Mouse (Mus musculus) gastrocnemius, adult 2 months (tissue): ENCODE measurements around the gene Etv6. TPM values are rescaled to one million over a fixed set of nuclear protein-coding genes. Genes with fewer than 3 reads are reported as not detected.

Experiments
- DNase-seq: peaks from one replicate; pipeline ENCODE4 v3.0.0; 2022
- H3K27ac ChIP-seq: fragments of 200-600 bp; 2 replicates; pipeline ENCODE4 v1.8.1; 2022; ENCODE audit warnings: mild to moderate bottlenecking
- H3K4me3 ChIP-seq: fragments of 200-600 bp; 2 replicates; pipeline ENCODE4 v1.8.1; 2022; ENCODE audit warnings: mild to moderate bottlenecking, moderate library complexity
- CTCF ChIP-seq: fragments of 200-600 bp; IDR thresholded peaks from 2 replicates; pipeline ENCODE4 v1.8.1; 2022; ENCODE audit warnings: antibody characterized with exemption, mild to moderate bottlenecking, moderate library complexity
- intact Hi-C: fragments of 180-260 bp; cut with DNase I; formaldehyde crosslinking; loops from one replicate; pipeline ENCODE4 v1.15.1; 2025
- total RNA-seq, 2 experiments: library from RNA; stranded (reverse); gene quantifications; 2 replicates each; pipeline ENCODE4 v1.2.3; 2021

Etv6 gene
- total RNA-seq, 2 experiments from 2014 or later = 6.7 to 10.8 TPM

GRCm38 (mm10) chr6:134105514-134106201, 70.2 kb downstream of the Etv6 start:
- H3K4me3 ChIP-seq = no peak overlapping the region; the same call in 1 of the 2 replicates
- no peak for DNase-seq
- intact Hi-C loops = no loop called here
- TF ChIP-seq CTCF = no peak
- H3K27ac ChIP-seq = no peak overlapping the region

- no peak for DNase-seq
- no peak overlapping the region for H3K4me3 ChIP-seq
- no peak for TF ChIP-seq CTCF
- H3K27ac ChIP-seq = no peak overlapping the region
- intact Hi-C loops = no loop called here
Observed at GRCm38 (mm10) chr6:134107696-134108095, 72.2 kb downstream of the Etv6 start.

GRCm38 (mm10) chr6:134109675-134110074, 74.2 kb downstream of the Etv6 start:
- intact Hi-C loops = no loop called here

GRCm38 (mm10) chr6:134110206-134110605, 74.7 kb downstream of the Etv6 start:
- no peak for TF ChIP-seq CTCF
- no peak for DNase-seq
- Histone ChIP-seq H3K4me3 (no peak overlapping the region), H3K27ac (no peak overlapping the region)
- intact Hi-C loops = no loop called here

More at GRCm38 (mm10) chr6:134109675-134110074, 74.2 kb downstream of the Etv6 start:
- DNase-seq = no peak
- TF ChIP-seq CTCF = no peak
- Histone ChIP-seq H3K4me3 (no peak overlapping the region), H3K27ac (no peak overlapping the region)

GRCm38 (mm10) chr6:134111599-134111998, 76.1 kb downstream of the Etv6 start:
- Histone ChIP-seq H3K4me3 (no peak overlapping the region), H3K27ac (no peak overlapping the region)
- DNase-seq = no peak
- intact Hi-C loops = no loop called here
- TF ChIP-seq CTCF = no peak

- intact Hi-C loops = no loop called here
- no peak overlapping the region for H3K4me3 ChIP-seq
- H3K27ac ChIP-seq = no peak overlapping the region
- no peak for TF ChIP-seq CTCF
- DNase-seq = no peak
Observed at GRCm38 (mm10) chr6:134112753-134113152, 77.3 kb downstream of the Etv6 start.

GRCm38 (mm10) chr6:134113168-134113567, 77.7 kb downstream of the Etv6 start:
- no peak for DNase-seq
- intact Hi-C loops = no loop called here
- no peak for TF ChIP-seq CTCF
- no peak overlapping the region for H3K4me3 ChIP-seq
- H3K27ac ChIP-seq = no peak overlapping the region

- no peak overlapping the region for H3K27ac ChIP-seq
- intact Hi-C loops = no loop called here
- TF ChIP-seq CTCF = no peak
- H3K4me3 ChIP-seq = no peak overlapping the region
- no peak for DNase-seq
Observed at GRCm38 (mm10) chr6:134115219-134115968, 79.9 kb downstream of the Etv6 start.

- no peak for TF ChIP-seq CTCF
- DNase-seq = no peak
- intact Hi-C loops = no loop called here
- Histone ChIP-seq H3K27ac (no peak overlapping the region), H3K4me3 (no peak overlapping the region)
Observed at GRCm38 (mm10) chr6:134117380-134117938, 82.0 kb downstream of the Etv6 start.

GRCm38 (mm10) chr6:134118506-134118905, 83.0 kb downstream of the Etv6 start:
- intact Hi-C loops = no loop called here
- H3K4me3 ChIP-seq = no peak overlapping the region
- no peak for TF ChIP-seq CTCF
- no peak overlapping the region for H3K27ac ChIP-seq
- DNase-seq = no peak

GRCm38 (mm10) chr6:134119136-134119535, 83.6 kb downstream of the Etv6 start:
- TF ChIP-seq CTCF = no peak
- Histone ChIP-seq H3K27ac (no peak overlapping the region), H3K4me3 (no peak overlapping the region)
- no peak for DNase-seq
- intact Hi-C loops = no loop called here

GRCm38 (mm10) chr6:134120227-134120626, 84.7 kb downstream of the Etv6 start:
- no peak for TF ChIP-seq CTCF
- Histone ChIP-seq H3K4me3 (no peak overlapping the region), H3K27ac (no peak overlapping the region)
- intact Hi-C loops = no loop called here
- no peak for DNase-seq

GRCm38 (mm10) chr6:134120712-134121111, 85.2 kb downstream of the Etv6 start:
- intact Hi-C loops = no loop called here
- TF ChIP-seq CTCF = no peak
- DNase-seq = peak; percentile 32
- Histone ChIP-seq H3K27ac (no peak overlapping the region), H3K4me3 (no peak overlapping the region)
